Mouse (Mus musculus): ENCODE measurements around the gene Hivep2. TPM values are rescaled to one million over a fixed set of nuclear protein-coding genes. Genes with fewer than 3 reads are reported as not detected.
A peak's percentile ranks its signal among the peaks of the same experiment; 100 is the strongest.

Gene Hivep2
- polyA plus RNA-seq, 1 experiment from 2014 or later = 21.1 TPM

- ATAC-seq = peak; percentile 70
- 65% methylated on average over 12 of the region's 12 CpGs for WGBS
These were observed 119.4 kb downstream of the Hivep2 start for GRCm38 (mm10) chr10:14085241-14085659.

GRCm38 (mm10) chr10:14085882-14086515 lies 120.1 kb downstream of the Hivep2 start:
- H3K9me3 ChIP-seq (replicated peaks; ENCODE audit: control insufficient read depth, low read length) = no peaks in the 10 kb centered on the region
- WGBS = 89% methylated on average over 10 of the region's 10 CpGs
- H3K27me3 ChIP-seq (replicated peaks; ENCODE audit: control insufficient read depth, insufficient read depth, low read length) = no peaks in the 10 kb centered on the region
- H3K27ac ChIP-seq (ENCODE audit: low read depth, low read length) = peak overlapping the region; percentile 29; the same call in 1 of the 2 replicates
- ATAC-seq (no peak), DNase-seq (ENCODE audit: low spot score) (no peak)
- H3K4me2 ChIP-seq (ENCODE audit: low read length) = no peak overlapping the region
- H3K4me1 ChIP-seq (ENCODE audit: control insufficient read depth, insufficient read depth, low read length) = peaks cover 3% of the 10 kb centered on the region
- H3K4me3 ChIP-seq (ENCODE audit: low read depth, low read length) = no peak overlapping the region
- no peaks in the 10 kb centered on the region for H3K36me3 ChIP-seq (ENCODE audit: control insufficient read depth, insufficient read depth, low read length)
- no peak overlapping the region for H3K9ac ChIP-seq (ENCODE audit: low read length)

More at GRCm38 (mm10) chr10:14085241-14085659, 119.4 kb downstream of the Hivep2 start:
- DNase-seq (ENCODE audit: low spot score) = peak; percentile 67
- H3K4me1 ChIP-seq (ENCODE audit: control insufficient read depth, insufficient read depth, low read length) = peaks cover 3% of the 10 kb centered on the region
- no peaks in the 10 kb centered on the region for H3K9me3 ChIP-seq (replicated peaks; ENCODE audit: control insufficient read depth, low read length)
- H3K4me2 ChIP-seq (ENCODE audit: low read length) = no peak overlapping the region
- no peaks in the 10 kb centered on the region for H3K36me3 ChIP-seq (ENCODE audit: control insufficient read depth, insufficient read depth, low read length)
- no peaks in the 10 kb centered on the region for H3K27me3 ChIP-seq (replicated peaks; ENCODE audit: control insufficient read depth, insufficient read depth, low read length)
- no peak overlapping the region for H3K9ac ChIP-seq (ENCODE audit: low read length)
- no peak overlapping the region for H3K4me3 ChIP-seq (ENCODE audit: low read depth, low read length)
- peak overlapping the region; percentile 27; the same call in 1 of the 2 replicates for H3K27ac ChIP-seq (ENCODE audit: low read depth, low read length)

DNA sequence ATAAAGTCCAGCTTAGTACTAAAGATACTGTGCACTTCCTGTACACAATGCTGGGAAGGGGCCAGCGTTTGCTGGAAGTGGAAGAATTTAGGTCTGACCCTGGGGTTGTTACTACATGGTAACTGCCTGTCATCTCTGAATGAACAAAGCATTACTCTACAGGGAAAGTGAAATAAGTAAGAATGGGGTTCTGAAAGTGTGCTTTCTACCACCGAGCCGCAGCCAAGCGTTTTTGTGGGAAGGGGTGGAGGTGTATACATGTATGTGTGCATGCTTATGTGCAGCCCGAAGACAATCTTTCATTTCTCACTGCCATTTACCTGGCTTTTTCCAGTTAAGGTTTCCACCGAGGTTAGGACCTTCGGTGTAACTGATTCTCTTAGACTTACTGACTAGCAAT lies 121.4 kb downstream of the Hivep2 start:
- H3K4me3 ChIP-seq (ENCODE audit: low read depth, low read length) = no peak overlapping the region
- H3K4me1 ChIP-seq (ENCODE audit: control insufficient read depth, insufficient read depth, low read length) = peaks cover 2% of the 10 kb centered on the region
- H3K4me2 ChIP-seq (ENCODE audit: low read length) = no peak overlapping the region
- no peak for DNase-seq (ENCODE audit: low spot score)
- 86% methylated on average over 7 of the region's 7 CpGs for WGBS
- H3K9ac ChIP-seq (ENCODE audit: low read length) = no peak overlapping the region
- H3K36me3 ChIP-seq (ENCODE audit: control insufficient read depth, insufficient read depth, low read length) = no peaks in the 10 kb centered on the region
- H3K27me3 ChIP-seq (replicated peaks; ENCODE audit: control insufficient read depth, insufficient read depth, low read length) = no peaks in the 10 kb centered on the region
- no peak for ATAC-seq
- H3K27ac ChIP-seq (ENCODE audit: low read depth, low read length) = no peak overlapping the region
- no peaks in the 10 kb centered on the region for H3K9me3 ChIP-seq (replicated peaks; ENCODE audit: control insufficient read depth, low read length)

DNA sequence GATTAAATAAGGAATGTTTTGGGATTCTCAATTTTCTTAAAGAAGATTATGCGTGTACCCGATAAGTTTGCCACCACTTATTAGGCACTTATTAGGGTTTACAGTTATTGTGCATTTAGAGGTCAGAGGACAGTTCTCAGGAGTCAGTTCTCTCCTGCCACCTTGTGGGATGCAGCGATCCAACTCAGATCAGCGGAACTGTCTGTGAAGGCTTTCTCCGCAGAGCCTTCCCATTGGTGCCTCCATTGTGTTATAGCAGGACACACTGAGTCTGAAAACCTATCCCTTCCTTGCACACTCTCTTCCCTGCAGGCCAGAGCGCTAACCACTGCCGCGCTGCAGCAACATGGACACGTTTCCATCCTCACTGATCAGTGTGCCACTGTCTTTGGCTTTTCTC lies 123.6 kb downstream of the Hivep2 start:
- Histone ChIP-seq H3K27me3 (replicated peaks; ENCODE audit: control insufficient read depth, insufficient read depth, low read length) (no peaks in the 10 kb centered on the region), H3K4me3 (ENCODE audit: low read depth, low read length) (no peak overlapping the region), H3K36me3 (ENCODE audit: control insufficient read depth, insufficient read depth, low read length) (no peaks in the 10 kb centered on the region), H3K9ac (ENCODE audit: low read length) (no peak overlapping the region), H3K27ac (ENCODE audit: low read depth, low read length) (no peak overlapping the region), H3K4me2 (ENCODE audit: low read length) (no peak overlapping the region), H3K4me1 (ENCODE audit: control insufficient read depth, insufficient read depth, low read length) (no peaks in the 10 kb centered on the region; the same call in 1 of the 2 replicates), H3K9me3 (replicated peaks; ENCODE audit: control insufficient read depth, low read length) (no peaks in the 10 kb centered on the region)
- ATAC-seq (0 out of 2 replicates have a peak, but pooled peaks have one; percentile 6), DNase-seq (ENCODE audit: low spot score) (no peak)
- WGBS = 55% methylated on average over 9 of the region's 9 CpGs

- no peak for ATAC-seq
- no peak overlapping the region for H3K27ac ChIP-seq (ENCODE audit: low read depth, low read length)
- H3K36me3 ChIP-seq (ENCODE audit: control insufficient read depth, insufficient read depth, low read length) = no peaks in the 10 kb centered on the region
These were observed 128.2 kb downstream of the Hivep2 start for GRCm38 (mm10) chr10:14094033-14094432.

DNA sequence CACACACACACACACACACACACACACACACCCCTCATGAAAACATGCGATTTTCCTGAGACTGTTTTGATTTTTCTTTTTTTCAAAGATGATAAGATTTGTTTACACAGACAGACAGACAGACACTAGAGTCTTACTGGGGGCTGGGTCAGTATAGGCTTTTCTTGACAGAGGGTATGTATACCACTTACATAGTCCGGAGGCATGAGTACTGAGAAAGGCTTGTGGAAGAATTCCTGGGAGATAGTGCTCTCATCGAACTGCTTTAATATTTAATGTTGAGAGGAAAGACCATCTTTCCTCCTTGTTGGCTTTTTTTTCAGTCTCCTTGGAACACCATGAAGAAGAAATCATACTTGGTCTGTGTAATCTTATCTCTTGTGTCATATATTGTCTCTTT lies 130.2 kb downstream of the Hivep2 start:
- no peak overlapping the region for H3K4me3 ChIP-seq (ENCODE audit: low read depth, low read length)
- no peak overlapping the region for H3K9ac ChIP-seq (ENCODE audit: low read length)
- no peak overlapping the region for H3K27ac ChIP-seq (ENCODE audit: low read depth, low read length)
- ATAC-seq (no peak), DNase-seq (ENCODE audit: low spot score) (no peak)
- no peaks in the 10 kb centered on the region for H3K27me3 ChIP-seq (replicated peaks; ENCODE audit: control insufficient read depth, insufficient read depth, low read length)
- no peaks in the 10 kb centered on the region for H3K4me1 ChIP-seq (ENCODE audit: control insufficient read depth, insufficient read depth, low read length)
- H3K4me2 ChIP-seq (ENCODE audit: low read length) = no peak overlapping the region
- H3K9me3 ChIP-seq (replicated peaks; ENCODE audit: control insufficient read depth, low read length) = no peaks in the 10 kb centered on the region
- no peaks in the 10 kb centered on the region for H3K36me3 ChIP-seq (ENCODE audit: control insufficient read depth, insufficient read depth, low read length)
- WGBS = 92% methylated on average over 3 of the region's 3 CpGs

More at GRCm38 (mm10) chr10:14094033-14094432, 128.2 kb downstream of the Hivep2 start:
- no peak for DNase-seq (ENCODE audit: low spot score)
- WGBS = 88% methylated on average over 4 of the region's 4 CpGs
- Histone ChIP-seq H3K4me3 (ENCODE audit: low read depth, low read length) (no peak overlapping the region), H3K27me3 (replicated peaks; ENCODE audit: control insufficient read depth, insufficient read depth, low read length) (no peaks in the 10 kb centered on the region), H3K9me3 (replicated peaks; ENCODE audit: control insufficient read depth, low read length) (no peaks in the 10 kb centered on the region), H3K4me1 (ENCODE audit: control insufficient read depth, insufficient read depth, low read length) (no peaks in the 10 kb centered on the region), H3K4me2 (ENCODE audit: low read length) (no peak overlapping the region), H3K9ac (ENCODE audit: low read length) (no peak overlapping the region)

- Histone ChIP-seq H3K4me2 (ENCODE audit: low read length) (no peak overlapping the region), H3K9me3 (replicated peaks; ENCODE audit: control insufficient read depth, low read length) (no peaks in the 10 kb centered on the region), H3K27ac (ENCODE audit: low read depth, low read length) (no peak overlapping the region), H3K4me3 (ENCODE audit: low read depth, low read length) (no peak overlapping the region), H3K27me3 (replicated peaks; ENCODE audit: control insufficient read depth, insufficient read depth, low read length) (no peaks in the 10 kb centered on the region), H3K4me1 (ENCODE audit: control insufficient read depth, insufficient read depth, low read length) (no peaks in the 10 kb centered on the region), H3K9ac (ENCODE audit: low read length) (no peak overlapping the region), H3K36me3 (ENCODE audit: control insufficient read depth, insufficient read depth, low read length) (no peaks in the 10 kb centered on the region)
- DNase-seq (ENCODE audit: low spot score) (no peak), ATAC-seq (no peak)
- WGBS = 83% methylated on average over 4 of the region's 4 CpGs
These were observed 133.3 kb downstream of the Hivep2 start for GRCm38 (mm10) chr10:14099182-14099581.

- no peak for DNase-seq (ENCODE audit: low spot score)
- Histone ChIP-seq H3K9me3 (replicated peaks; ENCODE audit: control insufficient read depth, low read length) (no peaks in the 10 kb centered on the region), H3K27me3 (replicated peaks; ENCODE audit: control insufficient read depth, insufficient read depth, low read length) (no peaks in the 10 kb centered on the region), H3K9ac (ENCODE audit: low read length) (no peak overlapping the region), H3K4me3 (ENCODE audit: low read depth, low read length) (no peak overlapping the region), H3K4me1 (ENCODE audit: control insufficient read depth, insufficient read depth, low read length) (no peaks in the 10 kb centered on the region), H3K36me3 (ENCODE audit: control insufficient read depth, insufficient read depth, low read length) (no peaks in the 10 kb centered on the region), H3K4me2 (ENCODE audit: low read length) (no peak overlapping the region), H3K27ac (ENCODE audit: low read depth, low read length) (no peak overlapping the region)
- ATAC-seq = no peak
- 91% methylated on average over 8 of the region's 8 CpGs for WGBS
These were observed 134.2 kb downstream of the Hivep2 start for GRCm38 (mm10) chr10:14100041-14100440.

DNA sequence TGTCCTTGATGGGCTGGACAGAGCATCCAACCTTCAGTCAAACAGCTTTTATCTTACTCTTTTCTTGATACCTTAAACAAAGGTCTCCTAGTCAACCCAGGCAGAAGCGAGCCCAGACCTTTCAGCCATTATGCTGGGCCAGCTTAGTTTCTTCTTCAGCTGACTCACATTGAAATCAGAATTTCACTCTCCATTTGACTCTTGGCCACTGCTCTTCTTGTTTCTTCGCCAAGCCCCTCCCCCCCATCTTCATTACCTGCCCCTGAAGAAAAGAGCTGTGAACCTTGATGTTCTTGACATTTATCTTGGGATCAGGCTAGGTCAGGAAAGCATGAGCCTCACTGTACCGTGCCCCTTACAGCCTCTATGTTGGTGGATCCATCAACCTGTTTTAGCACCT lies 135.0 kb downstream of the Hivep2 start:
- 69% methylated on average over 3 of the region's 3 CpGs for WGBS
- no peak overlapping the region for H3K9ac ChIP-seq (ENCODE audit: low read length)
- no peaks in the 10 kb centered on the region for H3K9me3 ChIP-seq (replicated peaks; ENCODE audit: control insufficient read depth, low read length)
- no peaks in the 10 kb centered on the region for H3K4me1 ChIP-seq (ENCODE audit: control insufficient read depth, insufficient read depth, low read length)
- no peak overlapping the region for H3K4me3 ChIP-seq (ENCODE audit: low read depth, low read length)
- H3K4me2 ChIP-seq (ENCODE audit: low read length) = no peak overlapping the region
- H3K27ac ChIP-seq (ENCODE audit: low read depth, low read length) = no peak overlapping the region
- no peaks in the 10 kb centered on the region for H3K27me3 ChIP-seq (replicated peaks; ENCODE audit: control insufficient read depth, insufficient read depth, low read length)
- no peaks in the 10 kb centered on the region for H3K36me3 ChIP-seq (ENCODE audit: control insufficient read depth, insufficient read depth, low read length)
- DNase-seq (ENCODE audit: low spot score) = no peak
- no peak for ATAC-seq
